Mouse (Mus musculus) splenic B cell, adult 2 months (primary cell): ENCODE data around the gene Macf1.

Experiments
- DNase-seq: peaks from one replicate; pipeline ENCODE4 v3.0.0-alpha.2; 2011; ENCODE audit warnings: low read depth, low spot score
- H3K27me3 ChIP-seq: 2 replicates; pipeline ENCODE4 v1.6.1; 2012; ENCODE audit warnings: mild to moderate bottlenecking, low read length, moderate library complexity, mixed read lengths; ENCODE audit not compliant: control insufficient read depth, poor library complexity, insufficient read depth, severe bottlenecking
- H3K36me3 ChIP-seq: 2 replicates; pipeline ENCODE4 v1.6.1; 2012; ENCODE audit warnings: mild to moderate bottlenecking, low read length, moderate library complexity, mixed read lengths; ENCODE audit not compliant: control insufficient read depth, poor library complexity, insufficient read depth, severe bottlenecking

Gene Macf1

GRCm38 (mm10) chr4:123684260-123684659 lies at the start of gene Macf1:
TSS of gene Macf1 (minus strand) at chr4:123684360.
- Histone ChIP-seq H3K27me3 (no peaks in the 10 kb centered on the region; the same call in 1 of the 2 replicates), H3K36me3 (no peaks in the 10 kb centered on the region)
- DNase-seq: no peak

GRCm38 (mm10) chr4:123733532-123733931 lies 49.4 kb upstream of the Macf1 start:
- H3K36me3 ChIP-seq: peaks cover 4% of the 10 kb centered on the region; the same call in 1 of the 2 replicates
- H3K27me3 ChIP-seq: no peaks in the 10 kb centered on the region
- no peak for DNase-seq

GRCm38 (mm10) chr4:123732921-123733320 lies 48.8 kb upstream of the Macf1 start:
- no peak for DNase-seq
- peaks cover 4% of the 10 kb centered on the region; the same call in 1 of the 2 replicates for H3K36me3 ChIP-seq
- no peaks in the 10 kb centered on the region for H3K27me3 ChIP-seq

- Histone ChIP-seq H3K27me3 (no peaks in the 10 kb centered on the region), H3K36me3 (peaks cover 2% of the 10 kb centered on the region; the same call in 1 of the 2 replicates)
- no peak for DNase-seq
Measured at GRCm38 (mm10) chr4:123732163-123732910, 48.2 kb upstream of the Macf1 start.

GRCm38 (mm10) chr4:123721761-123722160 lies 37.6 kb upstream of the Macf1 start:
- Histone ChIP-seq H3K27me3 (no peaks in the 10 kb centered on the region), H3K36me3 (no peaks in the 10 kb centered on the region)
- no peak for DNase-seq

GRCm38 (mm10) chr4:123718434-123718780 lies 34.2 kb upstream of the Macf1 start:
- peaks cover 3% of the 10 kb centered on the region; the same call in 1 of the 2 replicates for H3K36me3 ChIP-seq
- no peaks in the 10 kb centered on the region for H3K27me3 ChIP-seq
- DNase-seq: no peak

- Histone ChIP-seq H3K27me3 (no peaks in the 10 kb centered on the region), H3K36me3 (peaks cover 3% of the 10 kb centered on the region; the same call in 1 of the 2 replicates)
- DNase-seq: peak; percentile 98
Measured at GRCm38 (mm10) chr4:123717574-123718433, 33.6 kb upstream of the Macf1 start, which contains the start of gene Ndufs5. TSS of gene Ndufs5 (minus strand) at chr4:123718202.

- H3K27me3 ChIP-seq: no peaks in the 10 kb centered on the region
- H3K36me3 ChIP-seq: peaks cover 3% of the 10 kb centered on the region; the same call in 1 of the 2 replicates
- DNase-seq: no peak
Measured at GRCm38 (mm10) chr4:123712431-123712830, 28.3 kb upstream of the Macf1 start.

GRCm38 (mm10) chr4:123707340-123707739 lies 23.2 kb upstream of the Macf1 start:
- Histone ChIP-seq H3K27me3 (no peaks in the 10 kb centered on the region), H3K36me3 (no peaks in the 10 kb centered on the region)
- DNase-seq: no peak

GRCm38 (mm10) chr4:123705340-123705739 lies 21.2 kb upstream of the Macf1 start:
- H3K36me3 ChIP-seq: no peaks in the 10 kb centered on the region
- DNase-seq: no peak
- no peaks in the 10 kb centered on the region for H3K27me3 ChIP-seq

GRCm38 (mm10) chr4:123693384-123693783 lies 9.2 kb upstream of the Macf1 start:
- no peak for DNase-seq
- Histone ChIP-seq H3K36me3 (no peaks in the 10 kb centered on the region), H3K27me3 (no peaks in the 10 kb centered on the region)

GRCm38 (mm10) chr4:123692071-123692470 lies 7.9 kb upstream of the Macf1 start:
- DNase-seq: no peak
- Histone ChIP-seq H3K27me3 (no peaks in the 10 kb centered on the region), H3K36me3 (no peaks in the 10 kb centered on the region)

GRCm38 (mm10) chr4:123690311-123690710 lies 6.2 kb upstream of the Macf1 start:
- DNase-seq: no peak
- Histone ChIP-seq H3K36me3 (no peaks in the 10 kb centered on the region), H3K27me3 (no peaks in the 10 kb centered on the region)

- DNase-seq: peak; percentile 11
- no peaks in the 10 kb centered on the region for H3K27me3 ChIP-seq
- H3K36me3 ChIP-seq: no peaks in the 10 kb centered on the region
Measured at GRCm38 (mm10) chr4:123687025-123687781, 3.0 kb upstream of the Macf1 start.
